Mouse (Mus musculus) embryonic fibroblast, embryonic 13.5 days (primary cell): ENCODE data around the gene Ace3. TPM values are rescaled to one million over a fixed set of nuclear protein-coding genes. Genes with fewer than 3 reads are reported as not detected.

ENCODE experiments used
- H3K27ac ChIP-seq: 2 replicates; pipeline ENCODE4 v1.5.1; 2012; ENCODE audit warnings: low read length, control low read depth, inconsistent platforms; ENCODE audit not compliant: insufficient read depth
- H3K4me1 ChIP-seq: 2 replicates; pipeline ENCODE4 v1.6.1; 2011; ENCODE audit warnings: low read length; ENCODE audit not compliant: control insufficient read depth, insufficient read depth
- H3K4me3 ChIP-seq: 2 replicates; pipeline ENCODE4 v1.5.1; 2011; ENCODE audit warnings: mild to moderate bottlenecking, control low read depth, low read length; ENCODE audit not compliant: insufficient read depth
- CTCF ChIP-seq: IDR thresholded peaks from 2 replicates; pipeline ENCODE4 v1.5.1; 2011; ENCODE audit warnings: mild to moderate bottlenecking, control low read depth, low read length, moderate library complexity, borderline replicate concordance; ENCODE audit not compliant: insufficient read depth
- POLR2A ChIP-seq: IDR thresholded peaks from 2 replicates; pipeline ENCODE4 v1.6.1; 2011; ENCODE audit warnings: low read depth, mild to moderate bottlenecking, control low read depth, low read length, moderate library complexity
- polyA plus RNA-seq: library from polyadenylated mRNA; stranded (reverse); fragments of >200 nt; gene quantifications from 2 replicates; pipeline ENCODE4 v1.2.4, GENCODE M21; 2011; ENCODE audit warnings: low read depth; ENCODE audit not compliant: missing spikeins, insufficient read length

Ace3 gene
- polyA plus RNA-seq, 1 experiment: not detected

DNA sequence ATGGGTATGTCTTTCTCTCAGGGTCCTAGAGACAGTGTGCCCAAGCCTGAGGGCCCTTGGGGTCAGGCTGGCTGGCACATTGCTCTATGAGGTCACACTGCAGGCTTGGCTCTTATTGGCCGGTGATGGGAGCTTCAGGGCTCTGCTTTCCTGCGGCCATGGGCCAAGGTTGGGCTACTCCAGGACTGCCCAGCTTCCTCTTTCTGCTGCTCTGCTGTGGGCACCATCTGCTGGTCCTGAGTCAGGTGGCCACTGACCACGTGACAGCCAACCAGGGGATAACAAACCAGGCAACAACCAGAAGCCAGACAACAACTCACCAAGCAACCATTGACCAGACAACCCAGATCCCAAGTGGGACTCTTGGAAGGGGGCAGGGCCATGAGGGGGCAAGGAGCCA lies 19.4 kb upstream of the Ace3 start:
- no peak overlapping the region for H3K27ac ChIP-seq
- H3K4me1 ChIP-seq: no peaks in the 10 kb centered on the region
- TF ChIP-seq CTCF (no peak), POLR2A (no peak)
- H3K4me3 ChIP-seq: no peak overlapping the region

DNA sequence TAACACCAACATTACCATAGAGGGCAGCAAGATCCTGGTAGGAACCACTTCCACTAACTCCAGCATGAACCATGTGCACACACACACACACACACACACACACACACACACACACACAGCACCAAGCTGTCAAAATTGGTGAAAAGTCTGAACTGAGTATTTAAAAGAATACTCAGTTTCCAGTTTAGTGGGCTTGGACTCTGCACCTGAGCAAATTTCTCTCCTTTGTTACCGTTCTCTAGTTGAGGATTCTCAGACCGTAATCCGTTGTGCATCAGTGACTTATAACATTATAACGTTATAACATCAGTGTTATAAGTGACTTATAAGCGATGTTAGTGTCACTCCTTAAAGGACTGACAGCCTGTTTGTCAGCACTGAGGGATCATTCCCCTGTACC lies 18.8 kb upstream of the Ace3 start:
- no peaks in the 10 kb centered on the region for H3K4me1 ChIP-seq
- TF ChIP-seq POLR2A (no peak), CTCF (no peak)

GRCm38 (mm10) chr11:105978232-105978631 lies 16.2 kb upstream of the Ace3 start:
- no peak for TF ChIP-seq POLR2A
- TF ChIP-seq CTCF: no peak
- Histone ChIP-seq H3K4me1 (no peaks in the 10 kb centered on the region), H3K4me3 (no peak overlapping the region), H3K27ac (no peak overlapping the region)

More for the DNA sequence above, 18.8 kb upstream of the Ace3 start:
- H3K27ac ChIP-seq: no peak overlapping the region
- H3K4me3 ChIP-seq: no peak overlapping the region

- no peak overlapping the region for H3K27ac ChIP-seq
- no peak for TF ChIP-seq CTCF
- TF ChIP-seq POLR2A: no peak
- no peak overlapping the region for H3K4me3 ChIP-seq
- no peaks in the 10 kb centered on the region for H3K4me1 ChIP-seq
Observed at GRCm38 (mm10) chr11:105978634-105979033, 15.8 kb upstream of the Ace3 start.

DNA sequence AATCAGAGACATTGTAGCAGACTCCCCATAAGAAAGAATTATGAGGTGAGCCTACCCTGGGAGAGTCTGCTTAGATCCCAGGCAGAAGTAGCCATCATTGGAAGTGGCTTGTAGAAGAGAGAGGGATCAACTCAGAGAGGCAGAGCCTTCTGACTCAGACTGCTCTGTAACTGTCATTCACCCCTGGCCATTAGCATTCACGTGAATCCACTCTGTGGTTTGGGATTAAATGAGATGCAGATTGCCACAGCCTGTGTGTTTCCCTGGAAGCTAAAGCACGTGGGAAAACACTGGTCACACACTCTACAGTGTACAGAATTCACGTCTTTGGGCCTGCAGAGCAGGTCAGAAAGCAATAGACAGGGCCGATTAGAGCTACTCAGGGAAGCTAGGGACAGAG lies 10.0 kb upstream of the Ace3 start:
- H3K4me3 ChIP-seq: no peak overlapping the region
- H3K27ac ChIP-seq: no peak overlapping the region
- no peaks in the 10 kb centered on the region for H3K4me1 ChIP-seq
- TF ChIP-seq POLR2A (no peak), CTCF (no peak)

DNA sequence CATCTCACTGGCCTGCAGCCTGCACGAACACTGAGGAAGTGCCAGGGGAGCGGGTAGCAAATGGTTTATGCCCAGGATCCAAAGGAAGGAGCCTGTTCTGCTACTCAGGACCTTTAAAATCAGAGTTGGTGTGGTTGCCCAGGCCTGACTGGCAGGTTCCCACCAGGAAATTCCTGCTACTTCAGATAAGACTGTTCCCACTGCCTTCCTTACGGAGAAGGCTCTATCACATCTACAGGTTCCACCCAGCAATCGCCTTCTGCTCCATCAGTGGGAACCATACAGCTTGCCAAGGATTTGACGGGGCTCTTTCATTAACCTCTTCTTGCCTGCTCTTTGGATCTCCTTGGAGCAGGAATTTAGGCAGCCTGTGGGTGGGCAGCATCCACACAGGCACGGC lies 7.0 kb upstream of the Ace3 start:
- Histone ChIP-seq H3K4me1 (no peaks in the 10 kb centered on the region), H3K4me3 (no peak overlapping the region), H3K27ac (no peak overlapping the region)
- TF ChIP-seq POLR2A: no peak
- TF ChIP-seq CTCF: no peak

GRCm38 (mm10) chr11:105989446-105989845 lies 5.0 kb upstream of the Ace3 start:
- H3K4me1 ChIP-seq: no peaks in the 10 kb centered on the region
- TF ChIP-seq CTCF (no peak), POLR2A (no peak)
- no peak overlapping the region for H3K27ac ChIP-seq
- no peak overlapping the region for H3K4me3 ChIP-seq

- no peak overlapping the region for H3K4me3 ChIP-seq
- TF ChIP-seq POLR2A: no peak
- no peak for TF ChIP-seq CTCF
- no peaks in the 10 kb centered on the region for H3K4me1 ChIP-seq
- no peak overlapping the region for H3K27ac ChIP-seq
Observed at GRCm38 (mm10) chr11:105990231-105990630, 4.2 kb upstream of the Ace3 start.

GRCm38 (mm10) chr11:106000062-106000461 lies 5.6 kb downstream of the Ace3 start:
- no peak for TF ChIP-seq CTCF
- no peak for TF ChIP-seq POLR2A
- Histone ChIP-seq H3K27ac (no peak overlapping the region), H3K4me1 (no peaks in the 10 kb centered on the region), H3K4me3 (no peak overlapping the region)

DNA sequence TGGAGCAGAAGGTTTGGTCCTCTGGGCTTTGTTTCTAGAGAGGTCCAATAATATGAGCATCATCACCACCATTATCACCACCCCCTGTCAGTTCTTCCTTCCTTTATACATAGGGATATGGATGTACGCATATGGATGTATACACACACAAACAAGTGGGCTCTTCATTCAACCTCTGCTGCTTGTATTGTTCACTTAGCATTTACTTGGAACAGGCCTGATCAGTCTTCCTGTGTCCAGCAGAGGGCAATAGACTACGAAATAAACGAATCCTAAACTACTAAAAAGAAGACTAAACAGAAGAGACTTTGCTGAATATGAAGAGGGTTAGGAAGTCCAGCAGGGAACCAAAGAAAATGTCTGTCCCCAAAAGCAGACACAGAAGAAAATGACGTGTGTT lies 7.2 kb downstream of the Ace3 start:
- Histone ChIP-seq H3K4me1 (no peaks in the 10 kb centered on the region), H3K4me3 (no peak overlapping the region), H3K27ac (no peak overlapping the region)
- no peak for TF ChIP-seq CTCF
- TF ChIP-seq POLR2A: no peak

GRCm38 (mm10) chr11:106004576-106004975 lies 10.1 kb downstream of the Ace3 start:
- no peak for TF ChIP-seq CTCF
- no peak for TF ChIP-seq POLR2A
- no peak overlapping the region for H3K4me3 ChIP-seq
- no peak overlapping the region for H3K27ac ChIP-seq
- H3K4me1 ChIP-seq: no peaks in the 10 kb centered on the region

- H3K27ac ChIP-seq: no peak overlapping the region
- TF ChIP-seq POLR2A (no peak), CTCF (no peak)
- H3K4me1 ChIP-seq: no peaks in the 10 kb centered on the region
- no peak overlapping the region for H3K4me3 ChIP-seq
Observed at GRCm38 (mm10) chr11:106005970-106006369, 11.5 kb downstream of the Ace3 start.
